Mouse (Mus musculus) olfactory bulb, adult 2 months (tissue): ENCODE measurements at regions not wholly inside any gene's neighbourhood (a gene's known extent, or its start where the extent isn't known, plus 50 kb on each side); places are given as distances from the start of the nearest gene placed in this dataset.

Experiments used
- CTCF ChIP-seq: fragments of 200-500 bp; IDR thresholded peaks from 2 replicates; pipeline ENCODE4 v1.5.1; 2012; ENCODE audit warnings: low read depth, mild to moderate bottlenecking, low read length, moderate library complexity; ENCODE audit not compliant: insufficient read depth
- POLR2A ChIP-seq: fragments of 200-500 bp; IDR thresholded peaks from 2 replicates; pipeline ENCODE4 v1.6.1; 2012; ENCODE audit warnings: mild to moderate bottlenecking, low read depth, low read length, moderate library complexity; ENCODE audit not compliant: insufficient read depth

GRCm38 (mm10) chr4:153311574-153311973 lies 171.0 kb downstream of the Ajap1 start:
- TF ChIP-seq CTCF (no peak), POLR2A (no peak)
